Mouse (Mus musculus): Measurements from ENCODE around the gene Syt13. TPM values are rescaled to one million over a fixed set of nuclear protein-coding genes. Genes with fewer than 3 reads are reported as not detected.

Syt13 gene
- total and polyA plus RNA-seq, 3 experiments = not detected

DNA sequence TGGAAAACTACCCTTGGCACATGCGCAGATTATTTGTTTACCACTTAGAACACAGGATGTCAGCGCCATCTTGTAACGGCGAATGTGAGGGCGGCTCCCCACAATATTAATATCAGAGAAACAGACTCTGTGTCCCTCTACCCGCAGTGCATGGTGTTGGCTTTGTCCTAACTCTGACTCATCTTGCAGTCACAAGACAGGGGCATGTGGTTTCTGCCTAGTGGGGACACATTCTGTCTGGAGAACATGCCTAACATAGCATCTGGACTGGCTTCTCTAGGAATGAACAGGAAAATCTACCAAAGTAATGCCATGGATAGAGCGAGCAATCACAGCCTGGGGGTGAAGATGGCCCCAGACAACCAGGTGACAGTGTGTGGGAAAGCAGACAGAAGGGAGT is 23.9 kb downstream of the Syt13 start:
- H3K36me3 ChIP-seq (replicated peaks in 1 of 2; ENCODE audit: control insufficient read depth in 1 of 2, insufficient read depth in 1 of 2, low read length in 1 of 2) = no peaks in the 10 kb centered on the region
- no peaks in the 10 kb centered on the region for H3K4me1 ChIP-seq (ENCODE audit: control insufficient read depth in 1 of 2, insufficient read depth in 2 of 2)
- H3K4me2 ChIP-seq (ENCODE audit: insufficient read depth, low read depth, poor library complexity, severe bottlenecking) = no peak overlapping the region
- no peak overlapping the region for H3K9ac ChIP-seq (ENCODE audit: insufficient read depth, low read depth)
- peaks cover 84% of the 10 kb centered on the region for H3K27me3 ChIP-seq (replicated peaks)
- in situ Hi-C loops (cut with MboI; ENCODE audit: low pct_ligation_motif_present, low pct_unique_long_range_greater_than_20kb, low sequenced_read_pairs) (no loop called here), dilution Hi-C loops (cut with MboI; ENCODE audit: extremely low pct_ligation_motif_present, extremely low pct_unique_long_range_greater_than_20kb, low sequenced_read_pairs) (no loop called here)
- no peak overlapping the region for H3K4me3 ChIP-seq (replicated peaks in 1 of 3; ENCODE audit: low read depth in 2 of 3, low read length in 2 of 3, poor library complexity in 1 of 3)
- H3K27ac ChIP-seq (ENCODE audit: insufficient read depth, low read depth) = no peak overlapping the region
- no peak for DNase-seq (ENCODE audit: extremely low read depth)
- no peaks in the 10 kb centered on the region for H3K79me2 ChIP-seq (replicated peaks; ENCODE audit: control insufficient read depth, extremely low read depth, insufficient read depth, poor library complexity, severe bottlenecking)
- no peak for TF ChIP-seq NRF1 (IDR thresholded peaks at IDR 0.05; ENCODE audit: low read depth, low read length)
- TF ChIP-seq EP300 (IDR thresholded peaks at IDR 0.05; ENCODE audit: low read length) = no peak
- TF ChIP-seq HCFC1 (IDR thresholded peaks at IDR 0.05; ENCODE audit: low read depth, low read length) = no peak
- no peak for TF ChIP-seq MEF2A (IDR thresholded peaks at IDR 0.05; ENCODE audit: borderline replicate concordance, low read depth, low read length)
- no peak for TF ChIP-seq TBP (conservative IDR thresholded peaks at IDR 0.05; ENCODE audit: low read depth, low read length)
- TF ChIP-seq KAT2A (IDR thresholded peaks at IDR 0.05; ENCODE audit: insufficient replicate concordance, low read length) = no peak
- TF ChIP-seq CTCF (conservative IDR thresholded peaks at IDR 0.05 in 1 of 2, IDR thresholded peaks at IDR 0.05 in 1 of 2; ENCODE audit: low read depth in 2 of 2, low read length in 2 of 2) = no peak
- no peak for TF ChIP-seq RCOR1 (conservative IDR thresholded peaks at IDR 0.05; ENCODE audit: low read depth, low read length)
- TF ChIP-seq CHD2 (IDR thresholded peaks at IDR 0.05; ENCODE audit: low read length) = no peak
- TF ChIP-seq ELF1 (IDR thresholded peaks at IDR 0.05; ENCODE audit: low read depth, low read length) = no peak
- TF ChIP-seq MAFK (IDR thresholded peaks at IDR 0.05; ENCODE audit: insufficient replicate concordance, low read length) = no peak
- TF ChIP-seq JUN (IDR thresholded peaks at IDR 0.05; ENCODE audit: insufficient read depth, low read depth, low read length) = no peak
- no peak for TF ChIP-seq NELFE (IDR thresholded peaks at IDR 0.05; ENCODE audit: low read depth, low read length)
- no peak for TF ChIP-seq POLR2A (IDR thresholded peaks at IDR 0.05; ENCODE audit: low read depth, low read length)
- no peak for TF ChIP-seq UBTF (IDR thresholded peaks at IDR 0.05; ENCODE audit: low read depth, low read length)
- TF ChIP-seq GABPA (IDR thresholded peaks at IDR 0.05; ENCODE audit: insufficient replicate concordance, low read depth, low read length) = no peak
- no peak for TF ChIP-seq BHLHE40 (IDR thresholded peaks at IDR 0.05; ENCODE audit: low read depth, low read length)
- TF ChIP-seq E2F4 (IDR thresholded peaks at IDR 0.05; ENCODE audit: insufficient replicate concordance, low read depth, low read length) = no peak
- TF ChIP-seq MAX (IDR thresholded peaks at IDR 0.05; ENCODE audit: low read length) = no peak
- TF ChIP-seq MXI1 (IDR thresholded peaks at IDR 0.05; ENCODE audit: low read depth, low read length) = no peak
- H3K9me3 ChIP-seq (replicated peaks; ENCODE audit: low read length) = no peaks in the 10 kb centered on the region

GRCm38 (mm10) chr2:92940963-92941362 is 26.1 kb downstream of the Syt13 start:
- dilution Hi-C loops (cut with MboI; ENCODE audit: extremely low pct_ligation_motif_present, extremely low pct_unique_long_range_greater_than_20kb, low sequenced_read_pairs) (no loop called here), in situ Hi-C loops (cut with MboI; ENCODE audit: low pct_ligation_motif_present, low pct_unique_long_range_greater_than_20kb, low sequenced_read_pairs) (no loop called here)
- Histone ChIP-seq H3K4me3 (replicated peaks in 1 of 3; ENCODE audit: low read depth in 2 of 3, low read length in 2 of 3, poor library complexity in 1 of 3) (no peak overlapping the region), H3K36me3 (replicated peaks in 1 of 2; ENCODE audit: control insufficient read depth in 1 of 2, insufficient read depth in 1 of 2, low read length in 1 of 2) (no peaks in the 10 kb centered on the region), H3K9ac (ENCODE audit: insufficient read depth, low read depth) (no peak overlapping the region), H3K4me1 (ENCODE audit: control insufficient read depth in 1 of 2, insufficient read depth in 2 of 2) (peaks cover 4 to 6% of the 10 kb centered on the region in 2 experiments; a peak in 3 of 4 replicates), H3K79me2 (replicated peaks; ENCODE audit: control insufficient read depth, extremely low read depth, insufficient read depth, poor library complexity, severe bottlenecking) (no peaks in the 10 kb centered on the region), H3K27ac (ENCODE audit: insufficient read depth, low read depth) (no peak overlapping the region), H3K4me2 (ENCODE audit: insufficient read depth, low read depth, poor library complexity, severe bottlenecking) (no peak overlapping the region), H3K27me3 (replicated peaks) (peaks cover 89% of the 10 kb centered on the region), H3K9me3 (replicated peaks; ENCODE audit: low read length) (no peaks in the 10 kb centered on the region)
- DNase-seq (ENCODE audit: extremely low read depth) = no peak
- TF ChIP-seq ETS1 (conservative IDR thresholded peaks at IDR 0.05; ENCODE audit: low read depth, low read length) = no peak
- TF ChIP-seq CHD1 (IDR thresholded peaks at IDR 0.05; ENCODE audit: low read depth, low read length) = no peak
- no peak for TF ChIP-seq TBP (conservative IDR thresholded peaks at IDR 0.05; ENCODE audit: low read depth, low read length)
- TF ChIP-seq CTCF (conservative IDR thresholded peaks at IDR 0.05 in 1 of 2, IDR thresholded peaks at IDR 0.05 in 1 of 2; ENCODE audit: low read depth in 2 of 2, low read length in 2 of 2) = no peak
- TF ChIP-seq NRF1 (IDR thresholded peaks at IDR 0.05; ENCODE audit: low read depth, low read length) = no peak
- TF ChIP-seq MEF2A (IDR thresholded peaks at IDR 0.05; ENCODE audit: borderline replicate concordance, low read depth, low read length) = no peak
- no peak for TF ChIP-seq POLR2A (IDR thresholded peaks at IDR 0.05; ENCODE audit: low read depth, low read length)
- no peak for TF ChIP-seq ZMIZ1 (IDR thresholded peaks at IDR 0.05; ENCODE audit: low read depth, low read length)
- TF ChIP-seq PAX5 (IDR thresholded peaks at IDR 0.05; ENCODE audit: low read length) = no peak
- no peak for TF ChIP-seq RAD21 (IDR thresholded peaks at IDR 0.05; ENCODE audit: low read depth, low read length)
- no peak for TF ChIP-seq ELF1 (IDR thresholded peaks at IDR 0.05; ENCODE audit: low read depth, low read length)
- no peak for TF ChIP-seq EP300 (IDR thresholded peaks at IDR 0.05; ENCODE audit: low read length)
- no peak for TF ChIP-seq MXI1 (IDR thresholded peaks at IDR 0.05; ENCODE audit: low read depth, low read length)
- TF ChIP-seq POLR2AphosphoS2 (IDR thresholded peaks at IDR 0.05; ENCODE audit: low read depth, low read length) = no peak
- TF ChIP-seq CHD2 (IDR thresholded peaks at IDR 0.05; ENCODE audit: low read length) = no peak
- TF ChIP-seq SIN3A (IDR thresholded peaks at IDR 0.05; ENCODE audit: low read length) = no peak
- no peak for TF ChIP-seq MAX (IDR thresholded peaks at IDR 0.05; ENCODE audit: low read length)

Measured in CH12.LX (cell line).